Mouse (Mus musculus): ENCODE data around the gene Mcrip2.

- TF ChIP-seq CTCF (IDR thresholded peaks at IDR 0.05; ENCODE audit: low read depth, low read length) (no peak), POLR2A (IDR thresholded peaks at IDR 0.05; ENCODE audit: borderline replicate concordance, low read depth, low read length) (no peak)
These were observed 4.9 kb downstream of the Mcrip2 start for GRCm38 (mm10) chr17:25863681-25864080.
